Mouse (Mus musculus) neural tube, embryonic 14.5 days (tissue): ENCODE results near the gene Josd1. TPM values are rescaled to one million over a fixed set of nuclear protein-coding genes. Genes with fewer than 3 reads are reported as not detected.

Experiments
- ATAC-seq: fragments of 200-750 bp; cut with Nextera tagmentation; 2 replicates; pipeline ENCODE4 v1.8.0; 2017; ENCODE audit warnings: low read depth, mild to moderate bottlenecking, moderate TSS enrichment, moderate library complexity
- H3K27ac ChIP-seq: fragments of 300-500 bp; sonication (generic); 2 replicates; pipeline ENCODE4 v1.5.1; 2014; ENCODE audit warnings: low read depth, mild to moderate bottlenecking, control low read depth, low read length, moderate library complexity, mixed read lengths
- H3K27me3 ChIP-seq: fragments of 300-500 bp; sonication (generic); 2 replicates; pipeline ENCODE4 v1.6.1; 2014; ENCODE audit warnings: low read length; ENCODE audit not compliant: control insufficient read depth, insufficient read depth
- H3K36me3 ChIP-seq: fragments of 300-500 bp; sonication (generic); 2 replicates; pipeline ENCODE4 v1.6.1; 2014; ENCODE audit warnings: low read length, mixed read lengths; ENCODE audit not compliant: control insufficient read depth, insufficient read depth
- H3K4me1 ChIP-seq: fragments of 300-500 bp; sonication (generic); 2 replicates; pipeline ENCODE4 v1.6.1; 2014; ENCODE audit warnings: low read length; ENCODE audit not compliant: control insufficient read depth, insufficient read depth
- H3K4me2 ChIP-seq: fragments of 300-500 bp; sonication (generic); 2 replicates; pipeline ENCODE4 v1.6.1; 2014; ENCODE audit warnings: mild to moderate bottlenecking, low read depth, low read length, control low read depth
- H3K4me3 ChIP-seq: fragments of 300-500 bp; sonication (generic); 2 replicates; pipeline ENCODE4 v1.5.1; 2014; ENCODE audit warnings: low read depth, low read length, control low read depth, mixed read lengths
- H3K9ac ChIP-seq: fragments of 300-500 bp; sonication (generic); replicated peaks from 2 replicates; pipeline ENCODE4 v1.6.1; 2014; ENCODE audit warnings: low read depth, mild to moderate bottlenecking, control low read depth, low read length, mixed read lengths
- H3K9me3 ChIP-seq: fragments of 300-500 bp; sonication (generic); 2 replicates; pipeline ENCODE4 v1.6.1; 2016; ENCODE audit warnings: low read length; ENCODE audit not compliant: control insufficient read depth
- WGBS: fragments of 180-500 bp; shearing (Covaris S2); extraction: QIAGEN DNeasy Blood & Tissue Kit; methylation state at CpG from one replicate; pipeline ENCODE4 v1.1.7; 2014; 5-methylcytosine and 5-hydroxymethylcytosine counted together
- polyA plus RNA-seq: library from polyadenylated mRNA; unstranded; fragments of >200 nt; fragmentation: Nextera tagmentation; extraction: Ambion mirVana; gene quantifications from 2 replicates; pipeline ENCODE4 v1.2.1, GENCODE M21; 2014

Gene Josd1
- polyA plus RNA-seq, 1 experiment from 2014 or later = 16.0 TPM

DNA sequence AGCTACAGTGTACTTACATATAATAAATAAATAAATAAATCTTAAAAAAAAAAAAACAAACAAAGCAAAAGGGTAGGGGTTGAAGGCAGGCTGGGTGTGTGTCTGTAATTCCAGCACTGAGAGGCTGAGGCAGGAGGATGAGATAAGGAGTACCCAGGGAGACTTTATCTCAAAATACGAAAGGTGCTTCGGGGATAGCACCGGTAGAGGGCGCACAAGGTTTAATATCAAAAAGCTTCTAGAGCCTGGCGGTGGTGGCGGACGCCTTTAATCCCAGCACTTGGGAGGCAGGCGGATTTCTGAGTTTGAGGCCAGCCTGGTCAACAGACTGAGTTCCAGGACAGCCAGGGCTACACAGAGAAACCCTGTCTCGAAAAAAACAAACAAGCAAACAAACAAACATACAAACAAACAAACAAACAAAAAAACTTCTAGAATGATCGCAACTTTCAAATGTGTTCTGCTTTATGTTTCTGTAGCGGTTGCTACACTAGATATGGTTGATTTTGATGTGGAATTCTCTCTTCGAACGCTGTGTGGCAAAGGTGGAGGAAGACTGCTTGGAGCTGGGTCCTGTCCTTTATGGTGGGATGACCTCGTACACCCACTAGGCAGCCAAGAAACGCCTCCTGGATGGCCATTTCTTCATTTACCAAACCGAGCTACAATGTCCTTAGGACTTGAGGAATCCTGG is 29.7 kb downstream of the Josd1 start:
- H3K27me3 ChIP-seq = no peaks in the 10 kb centered on the region
- peak overlapping the region; percentile 88 for H3K4me2 ChIP-seq
- H3K4me1 ChIP-seq = 0 out of 2 replicates have a peak, but pooled peaks cover 4% of the 10 kb centered on the region
- WGBS = 4% methylated on average over 16 of the region's 16 CpGs
- no peaks in the 10 kb centered on the region for H3K9me3 ChIP-seq
- H3K36me3 ChIP-seq = no peaks in the 10 kb centered on the region
- H3K27ac ChIP-seq = peak overlapping the region; percentile 95
- ATAC-seq = no peak; the same call in 1 of the 2 replicates
- peak overlapping the region; percentile 85 for H3K9ac ChIP-seq
- peak overlapping the region; percentile 92 for H3K4me3 ChIP-seq

DNA sequence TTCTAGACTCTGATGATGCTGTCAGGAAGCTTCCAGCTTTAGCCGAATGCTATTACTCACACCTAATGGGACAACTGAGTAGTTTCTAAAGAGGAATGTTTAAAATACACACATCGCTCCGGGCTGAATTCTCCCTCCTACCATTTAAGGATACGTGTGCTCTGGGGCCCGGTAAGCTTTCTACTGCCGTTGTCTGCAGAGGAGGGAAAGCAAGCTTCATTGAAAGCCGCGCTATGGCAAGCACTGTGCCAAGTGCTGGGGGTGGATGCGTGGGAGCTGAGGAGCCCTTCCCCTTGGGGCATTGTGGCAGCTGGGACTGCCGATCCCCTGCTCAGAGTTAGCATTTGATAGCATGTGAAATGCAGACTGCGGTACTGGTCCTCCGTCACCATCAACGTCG is 31.3 kb downstream of the Josd1 start:
- 78% methylated on average over 14 of the region's 14 CpGs for WGBS
- Histone ChIP-seq H3K9ac (no peak overlapping the region), H3K27ac (no peak overlapping the region), H3K9me3 (no peaks in the 10 kb centered on the region), H3K4me1 (0 out of 2 replicates have a peak, but pooled peaks cover 4% of the 10 kb centered on the region), H3K36me3 (no peaks in the 10 kb centered on the region), H3K27me3 (no peaks in the 10 kb centered on the region), H3K4me3 (no peak overlapping the region), H3K4me2 (no peak overlapping the region)
- ATAC-seq = no peak

DNA sequence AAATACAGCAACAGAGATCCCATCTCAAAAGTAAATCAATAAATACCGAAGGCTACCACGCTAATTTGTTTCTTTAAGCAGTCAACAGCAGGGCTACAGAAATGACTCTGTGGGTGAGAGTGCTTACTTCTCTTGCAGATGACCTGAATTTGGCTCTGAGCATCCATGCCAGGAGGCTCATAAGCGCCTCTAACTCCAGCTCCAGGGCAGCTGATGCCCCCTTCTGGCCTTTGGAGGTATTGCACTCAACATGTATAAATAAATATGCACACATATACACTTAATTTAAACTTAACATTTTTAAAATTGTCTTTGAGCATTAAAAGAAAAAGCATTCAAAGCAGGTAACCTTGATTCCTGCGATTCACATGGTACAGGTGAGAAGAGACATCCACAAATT is 36.2 kb downstream of the Josd1 start:
- ATAC-seq = no peak
- Histone ChIP-seq H3K36me3 (peaks cover 11% of the 10 kb centered on the region), H3K4me2 (no peak overlapping the region), H3K4me3 (no peak overlapping the region), H3K9ac (no peak overlapping the region), H3K9me3 (no peaks in the 10 kb centered on the region), H3K27ac (no peak overlapping the region), H3K4me1 (no peaks in the 10 kb centered on the region), H3K27me3 (no peaks in the 10 kb centered on the region)
- 78% methylated on average over 4 of the region's 4 CpGs for WGBS

DNA sequence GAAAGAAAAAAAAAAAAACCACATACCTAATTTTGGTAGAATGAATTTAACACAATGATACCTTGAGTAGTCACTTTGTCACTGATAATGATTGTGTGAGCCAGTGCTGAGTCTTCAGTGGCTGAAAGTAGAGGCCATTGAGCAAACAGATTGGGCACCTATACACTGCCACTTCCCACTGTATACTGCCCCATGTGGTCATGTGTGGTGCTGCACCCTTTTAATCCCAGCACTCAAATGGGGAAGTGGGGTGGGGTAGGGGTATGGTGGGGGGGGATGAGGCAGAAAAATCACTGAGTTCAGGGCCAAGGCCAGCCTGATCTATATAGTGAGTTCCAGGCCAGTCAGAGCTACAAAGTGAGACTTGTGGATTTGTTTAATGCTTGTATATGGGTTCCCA is 37.1 kb downstream of the Josd1 start:
- Histone ChIP-seq H3K36me3 (peaks cover 11% of the 10 kb centered on the region), H3K4me3 (no peak overlapping the region), H3K9ac (no peak overlapping the region), H3K9me3 (no peaks in the 10 kb centered on the region), H3K4me2 (no peak overlapping the region), H3K27me3 (no peaks in the 10 kb centered on the region), H3K27ac (no peak overlapping the region), H3K4me1 (no peaks in the 10 kb centered on the region)
- no peak for ATAC-seq

DNA sequence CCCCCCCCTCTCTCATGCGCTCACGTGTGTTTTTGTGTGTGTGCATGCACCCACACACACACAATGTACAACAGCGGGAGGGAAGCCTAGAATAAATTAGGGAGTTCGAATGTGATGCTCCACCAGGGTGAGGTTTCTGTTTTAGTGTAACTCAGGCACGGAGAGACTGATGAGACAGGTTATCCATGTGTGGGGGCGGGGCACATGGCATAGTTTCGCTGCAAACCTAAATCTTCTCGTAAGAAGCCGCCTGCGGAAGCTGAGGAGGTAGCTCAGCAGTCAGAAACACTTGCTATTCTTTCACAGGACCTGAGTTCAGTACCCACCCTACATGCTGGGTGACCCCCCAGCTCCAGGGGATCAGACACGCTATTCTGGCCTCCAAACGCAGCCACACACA is 39.6 kb downstream of the Josd1 start:
- Histone ChIP-seq H3K36me3 (peaks cover 15% of the 10 kb centered on the region), H3K27me3 (no peaks in the 10 kb centered on the region), H3K27ac (no peak overlapping the region), H3K4me3 (no peak overlapping the region), H3K4me2 (no peak overlapping the region), H3K9ac (no peak overlapping the region), H3K4me1 (no peaks in the 10 kb centered on the region), H3K9me3 (no peaks in the 10 kb centered on the region)
- 94% methylated on average over 12 of the region's 12 CpGs for WGBS
- no peak for ATAC-seq

DNA sequence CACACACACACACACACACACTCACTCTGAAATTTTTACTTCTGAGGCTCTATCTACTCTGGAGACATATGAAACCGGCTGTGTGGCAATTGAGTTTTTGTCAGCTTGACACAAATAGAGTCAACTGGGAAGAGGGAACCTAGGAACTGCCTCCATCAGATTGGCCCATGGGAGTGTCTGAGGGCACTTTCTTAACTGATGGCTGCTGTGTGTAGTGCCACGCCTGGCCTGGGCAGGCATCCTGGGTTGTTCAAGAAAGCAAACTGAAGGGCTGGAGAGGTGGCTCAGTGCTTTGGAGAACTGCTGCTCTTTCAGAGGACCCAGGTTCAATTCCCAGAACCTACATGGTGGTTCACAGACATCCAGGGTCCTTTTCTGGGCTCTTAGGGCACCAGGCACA is 42.2 kb downstream of the Josd1 start:
- no peak overlapping the region for H3K4me3 ChIP-seq
- ATAC-seq = no peak
- H3K4me1 ChIP-seq = no peaks in the 10 kb centered on the region
- no peaks in the 10 kb centered on the region for H3K27me3 ChIP-seq
- no peaks in the 10 kb centered on the region for H3K9me3 ChIP-seq
- no peak overlapping the region for H3K4me2 ChIP-seq
- 77% methylated on average over 2 of the region's 2 CpGs for WGBS
- H3K36me3 ChIP-seq = peaks cover 20% of the 10 kb centered on the region
- no peak overlapping the region for H3K27ac ChIP-seq
- H3K9ac ChIP-seq = no peak overlapping the region

DNA sequence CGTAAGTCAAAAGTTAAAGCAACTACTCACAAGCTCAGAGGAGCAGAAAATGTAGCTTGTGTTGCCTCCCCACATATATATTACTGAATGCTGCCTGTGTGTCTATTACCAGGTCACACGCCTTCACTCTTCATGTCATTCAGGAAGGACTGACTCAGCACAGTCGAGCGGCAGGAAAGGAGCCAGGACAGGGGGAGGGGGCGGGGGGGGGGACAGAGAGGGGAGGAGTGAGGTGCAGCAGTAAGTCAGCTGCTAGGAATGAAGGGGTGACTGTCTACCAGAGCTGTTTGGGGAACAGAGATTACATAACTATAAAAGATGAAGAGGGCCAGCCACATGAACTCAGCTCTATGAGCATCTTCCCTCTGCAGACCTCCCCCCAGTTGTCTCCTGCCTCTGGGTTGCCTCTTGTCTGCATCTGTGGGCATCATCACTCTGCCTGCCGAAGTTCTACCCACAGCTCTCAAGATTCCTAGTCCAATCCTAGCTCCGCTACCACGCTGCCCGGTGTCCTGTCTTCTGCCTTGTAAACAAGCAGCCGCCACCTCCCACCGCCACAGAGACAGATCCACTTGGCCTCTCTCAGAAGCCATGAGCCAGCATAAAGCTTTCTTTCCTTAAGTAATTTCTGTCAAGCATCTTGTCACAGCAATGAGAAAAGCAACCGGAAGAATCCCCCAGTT is 46.4 kb downstream of the Josd1 start:
- no peaks in the 10 kb centered on the region for H3K27me3 ChIP-seq
- H3K9ac ChIP-seq = no peak overlapping the region
- H3K4me3 ChIP-seq = no peak overlapping the region
- WGBS = 83% methylated on average over 12 of the region's 12 CpGs
- no peak overlapping the region for H3K27ac ChIP-seq
- no peaks in the 10 kb centered on the region for H3K9me3 ChIP-seq
- no peak for ATAC-seq
- H3K4me2 ChIP-seq = no peak overlapping the region
- no peaks in the 10 kb centered on the region for H3K4me1 ChIP-seq
- H3K36me3 ChIP-seq = peaks cover 28% of the 10 kb centered on the region

DNA sequence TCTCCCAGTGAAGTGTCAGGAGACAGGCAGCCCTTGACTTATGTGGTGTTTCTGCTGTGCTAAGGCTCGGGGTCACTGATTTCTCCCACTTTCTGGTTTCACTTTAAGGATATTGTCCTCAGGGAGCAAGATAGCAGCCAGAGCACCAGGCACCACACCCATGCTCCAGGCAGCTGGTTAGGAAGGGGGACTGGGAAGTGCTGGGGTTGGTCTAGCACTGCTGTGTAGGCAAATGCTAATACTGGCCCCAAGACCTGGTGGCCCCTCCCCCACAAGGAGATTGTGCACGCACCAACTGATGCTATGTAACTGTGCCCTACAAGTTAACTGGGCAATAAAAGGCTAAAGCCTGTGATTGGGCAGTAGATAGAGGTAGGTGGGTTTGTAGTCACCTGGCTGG is 57.2 kb downstream of the Josd1 start:
- H3K9me3 ChIP-seq = no peaks in the 10 kb centered on the region
- no peak for ATAC-seq
- H3K4me3 ChIP-seq = no peak overlapping the region
- H3K27me3 ChIP-seq = no peaks in the 10 kb centered on the region
- peaks cover 39% of the 10 kb centered on the region for H3K36me3 ChIP-seq
- H3K9ac ChIP-seq = no peak overlapping the region
- H3K4me2 ChIP-seq = no peak overlapping the region
- 70% methylated on average over 2 of the region's 2 CpGs for WGBS
- no peaks in the 10 kb centered on the region for H3K4me1 ChIP-seq
- H3K27ac ChIP-seq = no peak overlapping the region
